Comparison of ENCODE assay signal across 13 mouse cellular contexts in the genomic region with DNA sequence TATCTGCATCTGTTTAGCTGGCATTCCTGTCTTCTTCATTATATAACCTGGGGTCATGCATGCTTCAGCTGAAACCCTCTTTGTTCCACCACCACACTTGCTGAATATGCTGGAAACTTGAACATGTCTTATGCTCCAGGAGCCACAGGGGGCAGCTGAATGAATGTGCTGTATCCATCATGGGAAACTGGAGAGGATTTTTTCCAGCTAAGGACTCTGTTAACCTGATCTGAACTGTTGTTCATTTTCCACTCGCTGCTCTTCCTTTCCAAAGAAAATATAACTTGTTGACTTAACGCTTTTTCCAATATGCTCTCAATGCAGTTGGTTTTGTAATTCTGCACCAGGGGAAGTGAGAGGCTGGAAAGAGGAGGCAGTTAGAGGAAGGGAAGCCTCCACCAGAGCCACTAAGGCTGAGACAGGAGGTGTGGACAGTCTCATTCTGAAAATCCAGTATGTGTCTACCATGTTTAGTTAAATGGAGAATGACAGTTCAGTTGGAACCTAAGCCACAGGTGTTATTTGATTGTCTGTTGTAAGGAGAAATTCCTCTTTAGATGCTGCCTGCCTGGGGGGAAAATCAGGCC. TPM values are rescaled to one million over a fixed set of nuclear protein-coding genes. Genes with fewer than 3 reads are reported as not detected.
DNase-seq lines count a peak whose midpoint lies in the region; ATAC-seq and TF ChIP-seq lines count a peak whose summit lies in the region.
"Had no signal": no experiment of that assay in that cellular context is flagged by ENCODE, and none has a peak within 500 bp of the region (broad histone marks: within the 10 kb centered on the region; RNA-seq: fewer than 3 reads in every experiment).

No protein-coding gene starts in this region.

- peak; percentile 26; the same call in 1 of the 2 replicates for TF ChIP-seq CTCF in layer of hippocampus, adult 2 months (conservative IDR thresholded peaks at IDR 0.05)

- 58% methylated on average over 2 of the region's 2 CpGs for WGBS in heart, embryonic 13.5 days

- no peak for ATAC-seq in heart, embryonic 13.5 days (ENCODE audit: extremely low read depth, insufficient number of reproducible peaks, low FRiP score, low TSS enrichment)
- ATAC-seq in granulocyte monocyte progenitor cell, adult 5-6 weeks (replicated peaks; ENCODE audit: poor library complexity, severe bottlenecking): peak; percentile 68
- ATAC-seq: intestine, postnatal 0 days had no signal

- no peaks in the 10 kb centered on the region for H3K27me3 ChIP-seq in heart, embryonic 13.5 days (replicated peaks)
- H3K27me3 ChIP-seq: hindbrain, embryonic 12.5 days; megakaryocyte, embryonic 14.5 days had no signal

- no peaks in the 10 kb centered on the region for H3K9me3 ChIP-seq in heart, embryonic 13.5 days
- H3K9me3 ChIP-seq: hindbrain, embryonic 12.5 days; megakaryocyte, embryonic 14.5 days had no signal

- H3K27ac ChIP-seq in heart, embryonic 13.5 days (replicated peaks): peak overlapping the region; percentile 58
- H3K27ac ChIP-seq in layer of hippocampus, adult 2 months: no peak overlapping the region
- H3K27ac ChIP-seq: hindbrain, embryonic 12.5 days had no signal

- no peak overlapping the region for H3K4me3 ChIP-seq in heart, embryonic 13.5 days
- no peak overlapping the region for H3K4me3 ChIP-seq in layer of hippocampus, adult 2 months
- H3K4me3 ChIP-seq: hindbrain, embryonic 12.5 days; megakaryocyte, embryonic 14.5 days had no signal

- H3K4me2 ChIP-seq in heart, embryonic 13.5 days: no peak overlapping the region
- H3K4me2 ChIP-seq: hindbrain, embryonic 12.5 days had no signal

- DNase-seq in heart, adult 11 months: no peak
- no peak for DNase-seq in layer of hippocampus, adult 2 months (ENCODE audit: low spot score in 2 of 2)
- no peak for DNase-seq in layer of hippocampus, postnatal 10 days (ENCODE audit: low spot score in 2 of 2)
- peak; percentile 10 for DNase-seq in mesoderm, embryonic 11.5 days (ENCODE audit: low read depth, low spot score)
- DNase-seq in thymus, postnatal 10 days (ENCODE audit: low spot score in 2 of 2): no peak
- DNase-seq: cerebellum, adult 11 months; gastrocnemius, postnatal 14 days; lung, adult 2 months had no signal

- no peaks in the 10 kb centered on the region for H3K36me3 ChIP-seq in heart, embryonic 13.5 days
- H3K36me3 ChIP-seq: hindbrain, embryonic 12.5 days had no signal

- no peak overlapping the region for H3K9ac ChIP-seq in heart, embryonic 13.5 days
- H3K9ac ChIP-seq: hindbrain, embryonic 12.5 days had no signal

- H3K4me1 ChIP-seq in heart, embryonic 13.5 days: peaks cover 10% of the 10 kb centered on the region; the same call in 1 of the 2 replicates
- H3K4me1 ChIP-seq: hindbrain, embryonic 12.5 days had no signal

RNA-seq across cellular contexts. Expression of a gene that starts 9.1 kb away (rescaled TPM):
- 24.3 and 25.1 TPM in 2 replicates for polyA plus RNA-seq in heart, embryonic 13.5 days (2015; fragmentation: Nextera tagmentation; extraction: Ambion mirVana)
- 10 to 100 TPM; 11.4 to 20.1 TPM for total RNA-seq in layer of hippocampus, adult 2 months (2021)
- 10 to 100 TPM; 22.3 to 25.6 TPM for total RNA-seq in layer of hippocampus, postnatal 10 days (2021)
- total RNA-seq in granulocyte monocyte progenitor cell, adult 5-6 weeks (2014; fragmentation: Nextera tagmentation): 415 and 416 TPM in 2 replicates
- total RNA-seq in granulocyte monocyte progenitor cell, adult 5-6 weeks (2017): 801 and 969 TPM in 2 replicates

Comparison
In these comparisons a context has a peak if more than half of its experiments do, and no peak if none do; other contexts are left out.
1. RNA of a gene that starts 9.1 kb away (total RNA-seq): 415 to 969 TPM in granulocyte monocyte progenitor cell, adult 5-6 weeks; 22.3 to 25.6 TPM in layer of hippocampus, postnatal 10 days and 11.4 to 20.1 TPM in layer of hippocampus, adult 2 months; every median in the first group is over 10 times any median in the second.